Mouse (Mus musculus): ENCODE data around the gene Gm10413.
"Not testable (repeated sequence)": the region's sequence is repeated elsewhere in the genome, so short reads cannot be mapped to it uniquely, and the experiment has no call there.

Gene Gm10413

DNA sequence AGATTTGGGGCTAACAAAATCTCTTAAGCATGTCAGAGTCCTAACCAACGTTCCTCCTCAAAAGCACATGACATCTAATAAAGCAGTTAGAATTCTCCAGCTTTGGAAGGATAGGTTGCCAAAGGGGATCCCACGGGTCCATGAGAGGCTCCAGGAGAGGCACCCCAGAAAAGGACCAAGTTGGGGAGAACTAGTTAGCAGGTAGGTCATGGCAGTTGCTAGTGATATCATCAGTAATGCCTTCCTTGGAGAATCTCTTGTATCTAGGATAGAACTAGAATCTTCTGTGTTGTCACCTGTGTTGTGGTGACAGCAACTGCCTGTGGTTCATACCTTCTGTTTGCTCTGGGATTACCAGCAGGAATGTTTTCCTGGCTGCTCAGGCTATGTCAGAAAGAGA lies at the start of gene Gm10413:
Gm10413 (plus strand) TSS at position 301 of the 400 bp plus-strand sequence.
- DNase-seq (ENCODE audit: low spot score) = not testable (repeated sequence)

DNA sequence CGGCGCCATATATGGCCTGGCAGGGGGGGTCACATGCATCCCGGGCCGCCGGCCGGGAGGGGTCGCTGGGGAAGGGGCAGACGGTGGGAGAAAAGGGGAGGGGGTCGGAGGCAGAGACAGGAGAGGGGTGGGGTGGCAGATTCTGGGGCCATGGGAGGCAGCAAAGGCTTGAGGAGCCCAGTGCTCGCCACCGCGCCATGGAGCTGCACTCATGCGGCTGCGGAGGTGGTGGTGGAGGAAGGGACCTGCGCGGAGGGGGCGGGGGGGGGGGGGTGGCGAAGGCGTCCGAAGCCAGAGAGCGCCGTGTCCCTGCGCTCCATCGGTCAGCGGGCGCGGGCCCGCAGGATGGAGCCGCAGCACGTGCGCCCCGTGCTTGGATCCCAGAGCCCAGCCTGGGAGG lies 17.4 kb downstream of the Gm10413 start, which contains the start of gene Gm10409:
Gm10409 (plus strand) TSS at position 301 of the 400 bp plus-strand sequence.
- DNase-seq (ENCODE audit: low spot score) = not testable (repeated sequence)

- not testable (repeated sequence) for DNase-seq (ENCODE audit: low spot score)
Measured at GRCm38 (mm10) chr14:3427803-3428202, 32.9 kb downstream of the Gm10413 start, which contains the start of gene Gm3005. TSS of gene Gm3005 (plus strand) at chr14:3428103.

- DNase-seq (ENCODE audit: low spot score) = not testable (repeated sequence)
Measured at GRCm38 (mm10) chr14:3449079-3449478, 54.2 kb downstream of the Gm10413 start, which contains the start of gene Gm10408. TSS of gene Gm10408 (plus strand) at chr14:3449379.
